1 mouse cellular context compared by ENCODE assay signal in genomic region chr2:85027281-85027680, GRCm38 (mm10).
TF ChIP-seq lines count a peak whose summit lies in the region.

No protein-coding gene starts in this region.

TF ChIP-seq in MEL, 35 proteins besides CTCF, POLR2A, EP300 and RAD21 (continued from another document):
- no peak for TF ChIP-seq ELF1 (IDR thresholded peaks at IDR 0.05; ENCODE audit: low read depth, low read length)
